Comparison of ENCODE assay signal across 8 mouse cellular contexts in genomic region chr10:94230172-94230981, GRCm38 (mm10). TPM values are rescaled to one million over a fixed set of nuclear protein-coding genes. Genes with fewer than 3 reads are reported as not detected.
DNase-seq lines count a peak whose midpoint lies in the region; ATAC-seq and TF ChIP-seq lines count a peak whose summit lies in the region.

No protein-coding gene starts in this region.

- WGBS in stomach, postnatal 0 days: 58% methylated on average over 19 of the region's 19 CpGs

- no peak overlapping the region for H3K27ac ChIP-seq in stomach, postnatal 0 days (replicated peaks)

- TF ChIP-seq EP300 in stomach, postnatal 0 days (optimal IDR thresholded peaks at IDR 0.05): no peak

- H3K4me2 ChIP-seq in stomach, postnatal 0 days (replicated peaks; ENCODE audit: low read depth): no peak overlapping the region

- H3K4me3 ChIP-seq in stomach, postnatal 0 days (ENCODE audit: low read depth, low read length): no peak overlapping the region

- no peak overlapping the region for H3K9ac ChIP-seq in stomach, postnatal 0 days (ENCODE audit: low read length)

- H3K27me3 ChIP-seq in stomach, postnatal 0 days (ENCODE audit: control insufficient read depth, insufficient read depth, low read length): no peaks in the 10 kb centered on the region

- no peaks in the 10 kb centered on the region for H3K4me1 ChIP-seq in stomach, postnatal 0 days (replicated peaks; ENCODE audit: control insufficient read depth, insufficient read depth)

- H3K36me3 ChIP-seq in stomach, postnatal 0 days (ENCODE audit: control insufficient read depth, insufficient read depth, low read length): no peaks in the 10 kb centered on the region

- DNase-seq in ES-CJ7 (ENCODE audit: low read depth, low spot score): peak; percentile 24
- peak; percentile 47 to 57 for DNase-seq in cerebellum, postnatal 10 days
- peak; percentile 23 to 41 for DNase-seq in frontal cortex, postnatal 14 days (ENCODE audit: low spot score in 2 of 2)
- DNase-seq in left cerebral cortex, postnatal 4 days: peak; percentile 61
- DNase-seq in right cerebral cortex, postnatal 36 days (ENCODE audit: low spot score in 2 of 2): peak; percentile 49
- DNase-seq in stomach, postnatal 0 days (ENCODE audit: low spot score): no peak
- DNase-seq in thymus, postnatal 4 days: no peak
- DNase-seq in urinary bladder, adult 18-20 months (ENCODE audit: low spot score in 2 of 2): no peak

- no peaks in the 10 kb centered on the region for H3K9me3 ChIP-seq in stomach, postnatal 0 days (ENCODE audit: control insufficient read depth, low read length)

- no peak for TF ChIP-seq CTCF in stomach, postnatal 0 days (IDR thresholded peaks at IDR 0.05; ENCODE audit: low read depth)

- intact Hi-C loops in left cerebral cortex, postnatal 4 days (cut with DNase I): no loop called here

- ATAC-seq in stomach, postnatal 0 days (ENCODE audit: low FRiP score, low TSS enrichment): no peak

RNA-seq across cellular contexts. Expression of gene Ndufa12, which starts 31.9 kb away (rescaled TPM):
- 100 to 1,000 TPM; 178 to 195 TPM for total RNA-seq in left cerebral cortex, postnatal 4 days (2021)
- polyA plus RNA-seq in stomach, postnatal 0 days (2015; fragmentation: Nextera tagmentation; extraction: Ambion mirVana): 409 and 448 TPM in 2 replicates

Comparison
In these comparisons a context has a peak if more than half of its experiments do, and no peak if none do; other contexts are left out.
1. DNase-seq: peak in ES-CJ7 (single experiment), cerebellum, postnatal 10 days (2 of 2), frontal cortex, postnatal 14 days (2 of 2), left cerebral cortex, postnatal 4 days (single experiment) and right cerebral cortex, postnatal 36 days (2 of 2); none in stomach, postnatal 0 days (single experiment), thymus, postnatal 4 days (single experiment) and urinary bladder, adult 18-20 months (0 of 2).